Mouse (Mus musculus) frontal cortex, postnatal 36 days (tissue): ENCODE data around the gene E2f4.

ENCODE experiments used
- DNase-seq, 2 experiments: peaks; one replicate each; pipeline ENCODE4 v3.0.0; 2022; ENCODE audit warnings: low spot score in 2 of 2

E2f4 gene

DNA sequence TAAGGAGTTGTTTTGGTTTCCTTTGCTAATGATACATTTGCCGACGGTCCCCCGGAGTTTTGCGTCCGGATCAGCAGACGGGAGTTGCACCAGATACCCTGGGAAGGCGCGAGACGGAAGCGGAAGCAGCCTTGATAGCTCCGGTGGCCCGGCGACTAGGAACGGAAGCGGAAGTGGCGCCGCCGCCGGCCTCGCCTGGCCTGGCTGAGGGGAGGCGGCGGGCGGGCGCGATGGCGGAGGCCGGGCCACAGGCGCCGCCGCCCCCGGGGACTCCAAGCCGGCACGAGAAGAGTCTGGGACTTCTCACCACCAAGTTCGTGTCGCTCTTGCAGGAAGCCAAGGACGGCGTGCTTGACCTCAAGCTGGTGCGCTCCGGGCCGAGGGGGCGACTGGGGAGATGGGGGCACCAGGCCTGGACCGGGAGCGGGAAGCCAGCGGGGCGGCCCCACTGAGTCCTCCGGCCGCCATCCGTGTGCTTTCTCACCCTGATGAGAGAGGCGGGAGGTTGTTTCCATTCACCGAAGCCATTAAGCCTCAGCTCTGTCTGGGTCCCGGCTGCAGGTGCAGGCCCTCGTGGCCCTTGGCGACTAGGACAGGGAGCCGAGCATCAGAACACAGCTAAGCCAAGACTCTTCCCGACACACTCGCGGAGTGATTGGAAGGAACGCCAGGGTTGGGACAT, at the start of gene E2f4:
Gene E2f4, plus strand, starts transcription at position 153 of the 682 bp plus-strand sequence.
- peak; percentile 92 to 94 for DNase-seq

- DNase-seq: no peak
Observed at GRCm38 (mm10) chr8:105251954-105252353, 45.5 kb upstream of the E2f4 start.

DNA sequence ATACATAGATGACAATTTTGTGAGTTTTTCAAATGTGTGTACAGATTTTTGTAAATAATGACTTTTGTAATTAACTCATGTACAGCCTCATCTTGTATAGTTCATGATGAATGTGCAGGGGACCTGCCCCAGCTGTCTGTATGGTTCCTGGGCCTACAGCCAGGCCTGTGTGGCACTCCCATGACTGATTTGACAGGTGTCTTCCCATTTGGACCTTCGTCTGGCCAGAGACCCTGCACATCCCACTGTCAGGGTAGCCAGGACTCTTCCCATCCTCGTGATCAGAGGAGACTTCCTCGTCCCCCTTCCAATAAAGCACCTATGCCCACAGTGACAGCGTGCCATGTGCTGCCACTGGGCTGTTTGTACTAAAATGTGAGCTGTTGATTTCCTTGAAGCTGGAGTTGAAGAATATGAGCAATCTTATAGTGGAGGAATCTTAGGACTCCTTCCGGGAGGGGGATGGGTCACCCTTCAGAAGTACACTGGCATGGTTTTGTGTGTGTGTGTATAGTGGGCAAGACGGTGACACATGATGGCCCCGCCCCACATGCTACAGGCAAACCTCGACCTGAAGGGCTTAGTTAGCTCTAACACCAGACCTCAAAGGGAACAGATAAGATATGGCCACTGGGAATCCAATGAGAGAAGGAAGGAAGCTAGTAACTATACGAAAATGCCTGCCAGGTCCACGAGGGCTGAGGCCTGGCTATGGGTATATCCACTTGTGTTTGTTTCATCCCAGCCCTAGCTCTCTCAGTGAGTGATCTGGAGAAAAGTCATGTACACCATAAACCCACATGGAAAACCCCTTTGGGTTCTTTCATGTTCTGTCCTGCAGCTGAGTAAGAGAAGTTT, 44.6 kb upstream of the E2f4 start:
- no peak for DNase-seq

- no peak for DNase-seq
Observed at GRCm38 (mm10) chr8:105253766-105254151, 43.7 kb upstream of the E2f4 start.

DNA sequence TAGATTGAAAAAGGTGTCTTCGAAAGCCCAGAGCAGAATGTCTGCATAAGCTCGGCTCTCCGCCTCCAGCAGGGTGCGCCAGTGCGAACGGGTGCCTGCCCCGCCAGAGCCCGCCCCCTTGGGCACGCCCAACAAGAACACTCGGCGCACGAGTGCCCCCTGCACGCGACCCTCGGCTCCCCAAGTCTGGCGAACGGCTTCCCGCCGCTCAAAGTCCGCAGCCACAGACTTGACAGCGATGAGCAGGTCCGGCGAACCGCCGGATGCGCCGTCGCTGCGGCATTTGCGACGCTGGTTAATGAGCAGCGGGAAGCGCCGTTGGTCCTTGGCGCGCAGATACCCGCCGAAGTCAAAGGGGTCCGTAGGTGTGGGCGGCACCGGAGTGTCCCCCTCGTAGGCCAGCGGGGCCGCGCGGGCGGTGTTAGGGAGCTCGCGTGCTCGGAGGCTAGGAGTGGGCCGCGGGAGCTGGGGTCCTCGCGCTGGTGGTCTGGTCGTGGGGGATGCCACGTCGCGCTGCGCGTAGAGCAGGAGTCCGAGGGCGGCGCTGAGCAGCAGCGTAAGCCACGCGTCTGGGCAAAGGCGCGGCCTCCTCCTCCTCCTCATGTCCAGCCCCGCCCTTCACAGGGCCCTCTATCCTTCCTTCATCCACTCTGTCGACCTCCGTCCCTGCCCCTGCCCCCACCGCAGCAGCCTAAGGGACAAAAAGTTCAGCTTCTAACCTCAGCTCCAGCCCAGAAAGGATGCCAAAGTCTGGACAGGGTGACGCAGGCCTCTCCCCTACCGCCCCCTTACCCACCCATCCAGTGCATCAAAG, 43.1 kb upstream of the E2f4 start:
- peak; percentile 83 to 90 for DNase-seq

DNA sequence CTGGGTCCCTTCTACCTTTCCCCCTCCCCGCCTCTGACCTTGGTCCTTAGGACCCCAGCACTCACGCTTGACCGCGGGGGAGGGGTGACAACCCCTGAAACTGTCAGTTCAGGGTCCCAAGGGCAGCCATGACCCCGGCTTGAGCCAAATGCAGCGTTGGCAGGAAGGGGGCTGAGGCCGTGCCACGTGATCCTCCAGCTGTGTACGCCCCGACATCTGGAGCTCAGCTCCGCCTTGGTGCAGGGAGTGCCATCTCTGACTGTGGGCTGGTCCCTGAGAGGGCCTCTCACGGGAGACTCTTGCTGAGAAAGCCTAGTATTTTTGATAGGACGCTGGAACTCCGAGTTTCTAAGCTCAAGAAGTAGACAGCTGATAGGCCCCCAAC, 42.5 kb upstream of the E2f4 start, which contains the start of gene B3gnt9:
Gene B3gnt9, minus strand, starts transcription at position 188 of the 385 bp plus-strand sequence.
- DNase-seq: no peak

GRCm38 (mm10) chr8:105257318-105258114, 39.9 kb upstream of the E2f4 start:
- DNase-seq: no peak

DNA sequence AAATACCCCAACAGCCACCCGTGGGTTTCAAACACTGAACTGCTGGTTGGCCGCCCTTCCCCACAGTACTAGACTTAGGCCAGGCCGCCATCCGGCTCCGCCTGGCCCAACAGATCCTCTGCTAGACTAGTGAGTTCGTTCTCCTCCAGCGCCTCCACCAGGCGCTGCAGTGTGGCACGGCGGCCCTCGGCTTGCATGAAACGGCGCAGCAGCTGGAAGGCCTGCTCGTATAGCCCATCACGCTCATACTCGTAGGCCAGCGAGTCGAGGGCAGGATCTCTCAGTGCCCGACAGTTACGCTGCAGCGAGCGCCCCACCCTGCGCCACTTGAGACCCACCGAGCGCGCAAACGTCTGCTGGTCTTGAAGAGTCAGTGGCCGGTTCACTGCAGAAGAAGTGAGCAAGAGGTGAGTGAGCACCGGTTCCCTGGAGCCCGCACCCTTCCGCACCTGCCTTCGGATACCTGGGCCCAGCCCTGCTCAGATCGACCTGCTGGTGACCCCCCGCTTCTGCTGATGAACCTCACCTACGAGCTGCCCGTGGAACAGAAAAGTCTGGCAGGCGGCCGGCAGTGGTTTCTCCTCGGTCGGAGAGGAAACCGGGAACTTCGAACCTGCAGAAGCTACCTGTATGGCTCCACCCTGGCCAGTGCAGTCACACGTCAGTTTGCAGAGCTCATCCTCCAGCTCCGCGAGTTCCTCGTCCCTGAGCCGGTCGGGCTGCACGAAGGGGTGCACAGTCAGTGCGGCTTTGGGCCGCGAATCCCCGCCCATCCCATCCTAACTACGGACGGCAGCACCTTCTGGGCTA, 38.3 kb upstream of the E2f4 start:
- DNase-seq: peak in 1 of 2 experiments; percentile 46

DNA sequence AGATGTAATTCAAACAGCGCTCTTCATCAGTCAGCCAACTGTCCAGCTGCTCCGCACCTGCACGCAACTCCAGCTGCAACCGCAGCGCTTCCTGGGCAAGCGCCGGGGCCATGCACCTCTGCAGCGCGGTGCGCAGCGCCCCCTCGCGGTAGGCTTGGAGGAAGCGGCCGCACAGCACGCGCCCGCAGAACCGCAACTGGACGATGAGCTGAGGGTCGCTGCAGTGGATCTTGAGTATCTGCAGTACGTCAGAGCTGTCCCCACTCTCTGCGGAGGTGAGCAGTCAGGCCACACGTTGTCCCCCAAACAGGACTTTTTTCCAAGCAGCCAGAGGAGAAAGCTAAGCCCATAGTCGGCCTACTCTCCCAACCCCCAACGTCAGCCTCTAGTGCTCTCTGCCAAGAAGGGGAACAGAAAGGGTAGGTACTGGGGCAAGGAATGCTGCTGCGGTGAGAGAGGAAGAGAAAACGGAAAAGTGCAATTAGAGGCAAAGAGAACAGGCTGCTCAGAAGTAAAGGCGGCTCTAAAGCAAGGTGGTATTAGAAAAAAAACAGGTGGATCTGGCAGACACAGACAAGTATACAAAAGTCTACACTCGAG, 37.6 kb upstream of the E2f4 start:
- DNase-seq: peak; percentile 63 to 70

DNA sequence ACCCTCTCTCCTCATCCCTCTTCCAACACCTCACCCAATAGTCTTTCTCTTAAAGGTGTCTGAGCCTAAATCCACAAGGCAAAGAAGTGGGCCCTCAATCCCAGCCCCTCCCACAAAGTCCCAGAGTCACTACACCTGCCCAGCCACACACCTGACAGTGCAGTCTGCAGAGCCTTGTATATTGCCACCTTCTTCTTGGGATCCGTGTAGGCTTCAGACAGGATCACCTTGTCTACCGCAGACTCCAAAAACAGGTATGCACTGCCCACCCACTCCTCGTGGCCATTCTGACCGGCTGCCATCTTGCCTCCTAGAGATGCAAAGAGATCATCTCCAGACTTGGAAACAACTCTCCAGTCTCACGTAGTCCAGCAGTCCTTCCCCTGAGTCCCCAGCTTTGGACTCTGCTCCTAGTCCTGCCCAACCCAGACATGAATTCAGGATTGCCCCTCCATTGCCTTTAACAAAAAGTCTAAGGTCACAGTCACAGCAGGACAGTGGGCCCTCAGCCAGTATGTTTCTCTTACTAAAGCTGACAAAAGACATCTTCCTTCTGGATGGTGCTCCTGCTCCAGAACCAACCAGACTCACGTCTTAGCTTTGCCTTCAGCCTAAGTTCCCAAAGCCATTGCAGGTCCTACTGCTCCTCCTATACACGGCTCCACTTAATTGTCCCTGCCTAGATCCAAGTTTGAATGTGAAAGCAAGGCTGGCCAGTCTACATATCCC, 36.9 kb upstream of the E2f4 start:
- no peak for DNase-seq

DNA sequence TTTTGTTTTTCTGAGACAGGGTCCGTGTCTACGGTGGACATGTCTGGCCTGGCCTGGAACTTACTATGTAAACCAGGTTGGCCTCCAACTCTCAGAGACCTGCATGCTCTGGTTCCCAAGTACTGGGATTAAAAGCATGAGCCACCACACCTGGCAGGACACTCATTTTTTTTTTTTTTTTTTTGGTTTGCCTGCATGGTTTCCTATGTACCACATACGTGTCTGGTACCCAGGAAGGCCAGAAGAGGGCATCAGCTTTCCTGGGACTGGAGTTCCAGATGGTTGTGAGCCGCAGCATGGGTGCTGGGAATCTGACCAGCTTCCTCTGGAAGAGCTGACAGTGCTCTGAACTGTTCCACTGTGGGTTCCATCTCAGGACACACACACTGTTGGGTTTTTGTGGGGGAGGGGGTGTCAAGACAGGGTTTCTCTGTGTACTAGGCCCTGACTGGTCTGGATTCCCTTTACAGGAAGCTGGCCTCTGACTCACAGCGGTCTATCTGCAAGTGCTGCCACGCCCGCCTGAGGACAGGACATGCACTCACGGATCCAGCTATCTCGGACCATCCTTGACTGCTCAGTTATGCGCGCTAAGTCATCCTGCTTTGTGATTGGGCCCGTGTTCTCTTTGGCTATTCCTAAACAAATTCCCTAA, 36.0 kb upstream of the E2f4 start:
- no peak for DNase-seq

- DNase-seq: no peak
Observed at GRCm38 (mm10) chr8:105263244-105263912, 34.1 kb upstream of the E2f4 start.

- no peak for DNase-seq
Observed at GRCm38 (mm10) chr8:105264024-105264982, 33.2 kb upstream of the E2f4 start, which contains the start of the genes Tradd and Fbxl8. Gene Tradd, minus strand, starts transcription at chr8:105264609. Gene Fbxl8, plus strand, starts transcription at chr8:105264648.

- DNase-seq: no peak
Observed at GRCm38 (mm10) chr8:105265128-105265527, 32.3 kb upstream of the E2f4 start.

- DNase-seq: no peak
Observed at GRCm38 (mm10) chr8:105266775-105267174, 30.7 kb upstream of the E2f4 start.

GRCm38 (mm10) chr8:105268342-105269074, 29.0 kb upstream of the E2f4 start:
- peak; percentile 77 to 91 for DNase-seq
